Mouse (Mus musculus): ENCODE results near the gene Hmgcll1.

DNA sequence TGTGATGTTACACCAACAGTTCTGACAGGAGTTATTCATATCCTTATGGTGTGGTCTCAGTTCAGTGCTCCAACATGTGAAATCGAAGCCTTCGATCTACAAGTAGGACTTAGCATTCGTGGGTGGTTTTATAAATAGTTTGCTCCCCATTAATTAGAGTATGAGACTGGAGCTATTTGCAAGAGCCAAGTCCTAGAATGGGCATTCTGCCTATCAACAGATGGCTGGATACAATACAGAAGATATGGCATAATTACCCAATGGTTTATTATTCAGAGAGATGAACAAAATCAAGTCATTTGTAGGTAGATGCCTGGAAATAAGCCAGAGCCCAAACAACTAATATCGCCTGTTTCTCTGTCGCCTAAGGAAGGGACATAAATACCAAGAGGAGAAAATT, 1.3 kb downstream of the Hmgcll1 start:
- TF ChIP-seq POLR2A (IDR thresholded peaks at IDR 0.05; ENCODE audit: borderline replicate concordance, low read depth, low read length) (no peak), CTCF (IDR thresholded peaks at IDR 0.05; ENCODE audit: low read depth, low read length) (no peak)
